Mouse (Mus musculus): ENCODE data around the gene Eya4. TPM values are rescaled to one million over a fixed set of nuclear protein-coding genes. Genes with fewer than 3 reads are reported as not detected.
A peak's percentile ranks its signal among the peaks of the same experiment; 100 is the strongest.

Gene Eya4
- polyA plus RNA-seq, 1 experiment from 2014 or later = 0.26 TPM

- Histone ChIP-seq H3K36me3 (replicated peaks) (no peaks in the 10 kb centered on the region), H3K9me3 (replicated peaks) (no peaks in the 10 kb centered on the region), H3K27me3 (no peaks in the 10 kb centered on the region), H3K4me2 (no peak overlapping the region), H3K4me3 (replicated peaks) (no peak overlapping the region), H3K9ac (no peak overlapping the region), H3K4me1 (replicated peaks) (no peaks in the 10 kb centered on the region), H3K27ac (replicated peaks) (no peak overlapping the region)
- ATAC-seq (ENCODE audit: insufficient read depth) = no peak
- WGBS (ENCODE audit: insufficient replicate concordance) = 62% methylated on average over 3 of the region's 3 CpGs
These were observed 200.2 kb downstream of the Eya4 start for GRCm38 (mm10) chr10:23150401-23150800.

DNA sequence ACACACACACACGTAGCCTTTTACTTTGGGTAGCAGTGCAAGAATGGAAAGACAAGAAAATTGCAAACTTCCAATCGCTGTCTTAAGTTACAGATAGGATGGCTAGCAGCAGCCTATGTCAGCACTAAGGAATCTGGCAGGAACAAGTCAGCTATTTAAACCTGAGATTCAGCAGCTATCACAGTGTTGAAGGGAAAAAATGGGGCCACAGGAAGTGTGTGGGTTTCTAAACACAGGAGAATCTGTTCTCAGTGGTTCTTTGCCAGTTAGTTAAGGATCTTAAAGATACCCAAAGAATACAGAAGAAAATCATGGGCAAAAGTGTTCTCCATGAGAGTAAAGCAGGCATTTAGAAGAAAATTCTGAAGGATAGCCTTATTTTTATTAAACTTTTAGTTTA is 206.0 kb downstream of the Eya4 start:
- Histone ChIP-seq H3K36me3 (replicated peaks) (no peaks in the 10 kb centered on the region), H3K27me3 (no peaks in the 10 kb centered on the region), H3K9ac (no peak overlapping the region), H3K4me3 (replicated peaks) (no peak overlapping the region), H3K4me2 (no peak overlapping the region), H3K27ac (replicated peaks) (no peak overlapping the region), H3K4me1 (replicated peaks) (no peaks in the 10 kb centered on the region), H3K9me3 (replicated peaks) (no peaks in the 10 kb centered on the region)
- WGBS (ENCODE audit: insufficient replicate concordance) = 42% methylated on average over 2 of the region's 2 CpGs
- ATAC-seq (ENCODE audit: insufficient read depth) = no peak

DNA sequence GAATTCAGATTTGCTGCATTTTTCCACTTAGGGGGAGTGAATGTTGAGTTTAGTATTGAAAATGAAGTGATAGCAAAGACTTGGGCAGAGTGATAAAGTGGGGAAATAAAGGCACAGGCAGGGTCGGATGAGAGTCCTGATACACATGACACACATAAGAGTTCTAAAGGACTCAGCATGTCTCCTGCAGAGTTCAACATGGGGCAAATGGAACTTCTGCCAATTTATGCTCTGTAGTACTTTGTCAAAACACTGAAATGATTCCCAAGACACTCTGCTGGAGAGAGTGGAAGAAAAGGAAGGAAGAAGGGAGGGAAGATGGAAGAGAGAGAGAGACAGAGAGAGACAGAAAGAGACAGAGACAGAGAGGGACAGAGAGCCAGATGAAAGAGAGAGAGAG is 222.6 kb downstream of the Eya4 start:
- Histone ChIP-seq H3K27ac (replicated peaks) (no peak overlapping the region), H3K4me1 (replicated peaks) (no peaks in the 10 kb centered on the region), H3K9ac (no peak overlapping the region), H3K4me2 (no peak overlapping the region), H3K4me3 (replicated peaks) (no peak overlapping the region), H3K9me3 (replicated peaks) (no peaks in the 10 kb centered on the region), H3K36me3 (replicated peaks) (no peaks in the 10 kb centered on the region), H3K27me3 (no peaks in the 10 kb centered on the region)
- 61% methylated on average over 1 of the region's 1 CpGs for WGBS (ENCODE audit: insufficient replicate concordance)
- no peak for ATAC-seq (ENCODE audit: insufficient read depth)

- 48% methylated on average over 1 of the region's 1 CpGs for WGBS (ENCODE audit: insufficient replicate concordance)
These were observed 223.4 kb downstream of the Eya4 start for GRCm38 (mm10) chr10:23127151-23127550.

DNA sequence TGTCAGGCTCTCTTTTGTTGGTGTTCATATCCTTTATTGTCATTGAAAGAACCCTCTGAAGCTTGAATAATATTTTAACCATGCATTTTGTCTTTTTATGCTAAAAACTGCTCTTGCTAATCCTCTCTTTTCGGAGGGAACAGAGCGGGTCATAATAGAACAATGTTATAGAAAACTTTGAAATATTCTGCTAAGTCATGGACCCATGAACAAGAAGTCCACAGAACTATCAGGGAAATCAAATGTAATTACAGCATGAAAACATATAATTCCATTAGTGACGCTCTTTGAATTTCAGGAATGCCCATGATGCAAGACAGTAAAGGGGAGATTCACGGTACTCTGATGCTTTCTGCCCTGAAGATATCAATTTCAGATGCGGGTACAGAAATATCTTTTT is 224.1 kb downstream of the Eya4 start:
- ATAC-seq (ENCODE audit: insufficient read depth) = no peak
- no peak overlapping the region for H3K4me2 ChIP-seq

More at GRCm38 (mm10) chr10:23127151-23127550, 223.4 kb downstream of the Eya4 start:
- H3K36me3 ChIP-seq (replicated peaks) = no peaks in the 10 kb centered on the region
- no peaks in the 10 kb centered on the region for H3K9me3 ChIP-seq (replicated peaks)
- H3K27me3 ChIP-seq = no peaks in the 10 kb centered on the region
- no peaks in the 10 kb centered on the region for H3K4me1 ChIP-seq (replicated peaks)
- H3K9ac ChIP-seq = no peak overlapping the region
- H3K4me2 ChIP-seq = no peak overlapping the region
- H3K27ac ChIP-seq (replicated peaks) = no peak overlapping the region
- ATAC-seq (ENCODE audit: insufficient read depth) = no peak
- no peak overlapping the region for H3K4me3 ChIP-seq (replicated peaks)

GRCm38 (mm10) chr10:23120437-23120836 is 230.1 kb downstream of the Eya4 start:
- Histone ChIP-seq H3K9ac (no peak overlapping the region), H3K36me3 (replicated peaks) (no peaks in the 10 kb centered on the region), H3K27ac (replicated peaks) (no peak overlapping the region), H3K9me3 (replicated peaks) (no peaks in the 10 kb centered on the region), H3K27me3 (no peaks in the 10 kb centered on the region), H3K4me3 (replicated peaks) (no peak overlapping the region), H3K4me2 (no peak overlapping the region), H3K4me1 (replicated peaks) (peaks cover 6% of the 10 kb centered on the region; the same call in 1 of the 2 replicates)
- 45% methylated on average over 2 of the region's 2 CpGs for WGBS (ENCODE audit: insufficient replicate concordance)
- no peak for ATAC-seq (ENCODE audit: insufficient read depth)

More for the DNA sequence above, 224.1 kb downstream of the Eya4 start:
- Histone ChIP-seq H3K27ac (replicated peaks) (no peak overlapping the region), H3K4me3 (replicated peaks) (no peak overlapping the region), H3K4me1 (replicated peaks) (no peaks in the 10 kb centered on the region), H3K27me3 (no peaks in the 10 kb centered on the region), H3K9me3 (replicated peaks) (no peaks in the 10 kb centered on the region), H3K36me3 (replicated peaks) (no peaks in the 10 kb centered on the region), H3K9ac (no peak overlapping the region)
- WGBS (ENCODE audit: insufficient replicate concordance) = 68% methylated on average over 5 of the region's 5 CpGs

- H3K4me1 ChIP-seq (replicated peaks) = peaks cover 9% of the 10 kb centered on the region; the same call in 1 of the 2 replicates
- peak overlapping the region; percentile 54 for H3K4me2 ChIP-seq
- H3K9me3 ChIP-seq (replicated peaks) = no peaks in the 10 kb centered on the region
- no peaks in the 10 kb centered on the region for H3K27me3 ChIP-seq
- 40% methylated on average over 10 of the region's 10 CpGs for WGBS (ENCODE audit: insufficient replicate concordance)
- no peak overlapping the region for H3K27ac ChIP-seq (replicated peaks)
- ATAC-seq (ENCODE audit: insufficient read depth) = peak; percentile 40; the same call in 1 of the 2 replicates
- no peak overlapping the region for H3K9ac ChIP-seq
- no peaks in the 10 kb centered on the region for H3K36me3 ChIP-seq (replicated peaks)
- no peak overlapping the region; the same call in 1 of the 2 replicates for H3K4me3 ChIP-seq (replicated peaks)
These were observed 233.7 kb downstream of the Eya4 start for GRCm38 (mm10) chr10:23116786-23117410.

DNA sequence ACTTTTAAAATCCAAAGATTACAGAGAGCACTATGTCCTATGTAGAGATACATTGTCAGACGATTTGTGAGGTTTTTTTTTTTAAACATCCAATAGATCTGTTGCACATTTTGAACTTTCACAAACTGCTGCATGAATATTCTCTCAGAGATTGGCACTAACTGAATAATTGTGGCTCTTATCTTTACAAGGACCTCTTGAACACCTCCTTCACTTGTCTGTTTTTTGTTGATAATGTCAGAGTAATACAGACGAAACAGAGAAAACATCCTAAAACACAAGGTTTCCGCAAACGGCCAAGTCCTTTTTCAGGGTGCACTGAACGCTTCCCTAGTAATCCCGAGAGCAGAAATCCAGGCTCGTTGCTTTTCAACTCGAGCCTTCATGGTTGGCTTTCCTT is 234.5 kb downstream of the Eya4 start:
- 24% methylated on average over 8 of the region's 8 CpGs for WGBS (ENCODE audit: insufficient replicate concordance)
- Histone ChIP-seq H3K27me3 (no peaks in the 10 kb centered on the region), H3K4me2 (peak overlapping the region; percentile 54), H3K4me3 (replicated peaks) (no peak overlapping the region; the same call in 1 of the 2 replicates), H3K4me1 (replicated peaks) (peaks cover 9% of the 10 kb centered on the region; the same call in 1 of the 2 replicates), H3K9me3 (replicated peaks) (no peaks in the 10 kb centered on the region), H3K36me3 (replicated peaks) (no peaks in the 10 kb centered on the region), H3K9ac (no peak overlapping the region), H3K27ac (replicated peaks) (peak overlapping the region; percentile 41; the same call in 1 of the 2 replicates)
- 0 out of 2 replicates have a peak, but pooled peaks have one; percentile 44 for ATAC-seq (ENCODE audit: insufficient read depth)

DNA sequence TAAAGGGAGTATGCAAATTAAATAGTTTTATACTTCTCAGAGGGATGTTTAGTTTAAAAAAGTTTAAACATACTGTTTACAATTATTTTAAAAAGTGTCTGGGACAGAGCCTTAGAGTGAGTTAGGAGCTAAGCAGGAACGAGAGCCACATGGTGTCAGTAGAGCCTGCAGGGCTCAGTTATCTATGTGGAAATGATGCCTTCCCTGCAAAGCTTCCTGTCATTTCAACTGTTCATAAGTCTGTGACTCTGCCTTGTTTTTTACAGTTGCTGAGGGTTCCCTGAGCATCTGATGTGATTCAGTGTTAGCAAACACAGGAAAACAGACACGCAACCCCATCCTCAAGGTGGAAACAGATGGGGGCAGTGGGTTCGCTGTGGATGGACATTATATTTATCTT is 235.3 kb downstream of the Eya4 start:
- H3K4me2 ChIP-seq = peak overlapping the region; percentile 18; the same call in 1 of the 2 replicates
- ATAC-seq (ENCODE audit: insufficient read depth) = 0 out of 2 replicates have a peak, but pooled peaks have one; percentile 58
- 0 out of 2 replicates have a peak overlapping the region, but pooled peaks have one; percentile 24 for H3K27ac ChIP-seq (replicated peaks)
- no peaks in the 10 kb centered on the region for H3K27me3 ChIP-seq
- peaks cover 9% of the 10 kb centered on the region; the same call in 1 of the 2 replicates for H3K4me1 ChIP-seq (replicated peaks)
- no peak overlapping the region for H3K4me3 ChIP-seq (replicated peaks)
- no peaks in the 10 kb centered on the region for H3K36me3 ChIP-seq (replicated peaks)
- WGBS (ENCODE audit: insufficient replicate concordance) = 24% methylated on average over 3 of the region's 3 CpGs
- H3K9ac ChIP-seq = no peak overlapping the region
- no peaks in the 10 kb centered on the region for H3K9me3 ChIP-seq (replicated peaks)

GRCm38 (mm10) chr10:23108122-23108521 is 242.5 kb downstream of the Eya4 start:
- no peak for ATAC-seq (ENCODE audit: insufficient read depth)
- WGBS (ENCODE audit: insufficient replicate concordance) = 72% methylated on average over 4 of the region's 4 CpGs
- Histone ChIP-seq H3K4me1 (replicated peaks) (no peaks in the 10 kb centered on the region), H3K36me3 (replicated peaks) (no peaks in the 10 kb centered on the region), H3K9ac (no peak overlapping the region), H3K4me2 (no peak overlapping the region), H3K27me3 (no peaks in the 10 kb centered on the region), H3K9me3 (replicated peaks) (no peaks in the 10 kb centered on the region), H3K27ac (replicated peaks) (no peak overlapping the region), H3K4me3 (replicated peaks) (no peak overlapping the region)

- no peak overlapping the region for H3K27ac ChIP-seq (replicated peaks)
- H3K27me3 ChIP-seq = no peaks in the 10 kb centered on the region
- no peak for ATAC-seq (ENCODE audit: insufficient read depth)
- H3K4me3 ChIP-seq (replicated peaks) = no peak overlapping the region
- no peaks in the 10 kb centered on the region for H3K9me3 ChIP-seq (replicated peaks)
- no peaks in the 10 kb centered on the region for H3K36me3 ChIP-seq (replicated peaks)
- 75% methylated on average over 7 of the region's 7 CpGs for WGBS (ENCODE audit: insufficient replicate concordance)
- no peaks in the 10 kb centered on the region for H3K4me1 ChIP-seq (replicated peaks)
- no peak overlapping the region for H3K9ac ChIP-seq
- no peak overlapping the region for H3K4me2 ChIP-seq
These were observed 258.1 kb downstream of the Eya4 start for GRCm38 (mm10) chr10:23092517-23092916.
